Mouse (Mus musculus) ovary, adult 10 weeks (tissue): Measurements from ENCODE around the gene Ifi214. TPM values are rescaled to one million over a fixed set of nuclear protein-coding genes. Genes with fewer than 3 reads are reported as not detected.

Experiments used
- polyA plus RNA-seq: library from polyadenylated mRNA; stranded (reverse); fragments of 350-450 nt; fragmentation: Illumina TruSeq; extraction: RNeasy Lipid Tissue Mini Kit (QIAGEN cat#74804); gene quantifications from one replicate; pipeline ENCODE4 v1.2.3, GENCODE M21; 2014

Ifi214 gene
- polyA plus RNA-seq: not detected

DNA sequence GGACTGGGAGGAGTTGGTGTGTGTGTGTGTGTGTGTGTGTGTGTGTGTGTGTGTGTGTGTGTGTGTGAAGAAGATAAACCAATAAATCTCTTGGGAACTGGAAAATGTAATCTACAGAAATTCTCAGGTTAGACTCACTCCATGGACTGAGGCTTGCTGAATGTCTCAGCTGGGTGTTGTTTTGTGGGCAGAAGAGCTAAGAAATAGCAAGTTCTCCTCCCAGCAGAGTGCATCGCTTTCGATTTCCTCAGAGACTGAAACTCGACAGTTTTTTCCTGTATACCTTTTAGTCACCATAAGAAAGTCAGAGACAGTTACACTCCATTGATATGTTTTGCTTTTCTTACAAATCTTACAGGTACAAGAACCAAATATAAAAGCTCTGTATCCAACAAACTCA lies at the start of gene Ifi214:
TSS of gene Ifi214 (minus strand) at position 167 of the 400 bp plus-strand sequence.

DNA sequence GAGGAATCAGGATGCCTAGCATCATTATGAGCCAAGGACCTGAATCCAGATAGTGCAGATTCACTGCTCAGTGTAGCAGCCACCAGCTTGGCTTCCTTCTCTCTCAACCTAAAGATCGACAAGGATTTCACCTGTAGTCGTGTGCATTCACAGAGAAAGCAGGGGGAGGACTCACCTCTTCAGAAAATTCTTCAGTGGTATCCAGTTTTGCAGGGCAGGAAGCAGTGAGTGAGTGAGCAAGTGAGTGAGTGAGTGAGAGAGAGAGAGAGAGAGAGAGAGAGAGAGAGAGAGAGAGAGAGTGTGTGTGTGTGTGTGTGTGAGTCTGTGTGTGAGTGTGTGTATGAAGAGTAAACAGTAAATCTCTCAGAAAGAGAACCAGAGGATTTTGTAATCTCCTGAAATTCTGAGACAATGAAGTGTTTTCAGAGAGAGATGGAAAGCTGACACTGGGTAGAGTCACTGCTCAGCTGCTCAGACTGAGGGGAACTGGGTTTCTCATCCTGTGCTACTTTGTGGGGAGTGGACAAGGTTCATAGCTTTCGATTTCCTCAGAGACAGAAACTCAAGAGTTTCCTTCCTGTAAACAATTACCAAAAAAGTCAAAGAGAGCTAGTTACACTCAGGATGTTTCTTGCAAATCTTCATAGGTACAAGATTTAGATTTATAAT lies 44.8 kb downstream of the Ifi214 start, which contains the start of gene Ifi206:
TSS of gene Ifi206 (minus strand) at position 230 of the 669 bp plus-strand sequence.

Other genes starting within 250 kb of the Ifi214 start
- gene Ackr1, start 202.2 kb downstream of the Ifi214 start, polyA plus RNA-seq: not detected
- gene Aim2, start 185.1 kb downstream of the Ifi214 start, polyA plus RNA-seq: 4.2 TPM
- gene Cadm3, start 168.3 kb downstream of the Ifi214 start, polyA plus RNA-seq: 1.3 TPM
- gene Ifi206, start 44.9 kb downstream of the Ifi214 start, polyA plus RNA-seq: 1.0 TPM
- gene Ifi213, start 63.3 kb upstream of the Ifi214 start, polyA plus RNA-seq: 5.9 TPM
- 8.4 TPM for gene Ifi209, start 95.0 kb upstream of the Ifi214 start, polyA plus RNA-seq
- 2.9 TPM for gene Ifi208, start 137.7 kb upstream of the Ifi214 start, polyA plus RNA-seq
- gene Ifi207, start 205.8 kb upstream of the Ifi214 start, polyA plus RNA-seq: 17.6 TPM
- 43.0 TPM for gene Ifi204, start 231.0 kb upstream of the Ifi214 start, polyA plus RNA-seq